In genomic region chr14:79787918-79788317, GRCm38 (mm10) we compare ENCODE assay signal across 15 mouse cellular contexts. TPM values are rescaled to one million over a fixed set of nuclear protein-coding genes. Genes with fewer than 3 reads are reported as not detected.
"Had no signal": no experiment of that assay in that cellular context is flagged by ENCODE, and none has a peak within 500 bp of the region (broad histone marks: within the 10 kb centered on the region; RNA-seq: fewer than 3 reads in every experiment).

No protein-coding gene starts in this region.

- H3K27ac ChIP-seq: lung, embryonic 15.5 days; macrophage; midbrain, embryonic 13.5 days; midbrain, embryonic 15.5 days; neural tube, embryonic 12.5 days had no signal

- H3K27me3 ChIP-seq: lung, embryonic 15.5 days; megakaryocyte, embryonic 14.5 days; neural tube, embryonic 12.5 days had no signal

- DNase-seq: lung, adult 2 months; lung, postnatal 14 days; lung, postnatal 36 days; right cerebral cortex, postnatal 14 days; thymus, adult 18-20 months; thymus, postnatal 14 days; thymus, postnatal 36 days had no signal

- H3K4me1 ChIP-seq: lung, embryonic 15.5 days; megakaryocyte, embryonic 14.5 days; midbrain, embryonic 15.5 days; neural tube, embryonic 12.5 days had no signal

- H3K36me3 ChIP-seq: lung, embryonic 15.5 days; midbrain, embryonic 13.5 days; midbrain, embryonic 15.5 days; neural tube, embryonic 12.5 days had no signal

- H3K4me3 ChIP-seq: lung, embryonic 15.5 days; megakaryocyte, embryonic 14.5 days; midbrain, embryonic 13.5 days; midbrain, embryonic 15.5 days; neural tube, embryonic 12.5 days had no signal

- H3K9me3 ChIP-seq: lung, embryonic 15.5 days; megakaryocyte, embryonic 14.5 days; midbrain, embryonic 13.5 days; midbrain, embryonic 15.5 days; neural tube, embryonic 12.5 days had no signal

- H3K9ac ChIP-seq: lung, embryonic 15.5 days; midbrain, embryonic 13.5 days; midbrain, embryonic 15.5 days; neural tube, embryonic 12.5 days had no signal

- ATAC-seq: lung, postnatal 0 days; midbrain, embryonic 13.5 days; midbrain, embryonic 15.5 days had no signal

- H3K4me2 ChIP-seq: lung, embryonic 15.5 days; midbrain, embryonic 11.5 days; midbrain, embryonic 13.5 days; midbrain, embryonic 15.5 days; neural tube, embryonic 12.5 days had no signal

RNA-seq across cellular contexts. Expression of gene Pcdh8, which starts 16.8 kb away (rescaled TPM):
- polyA plus RNA-seq: lung, adult 2 months; lung, postnatal 0 days; macrophage had no signal
